Mouse (Mus musculus) erythroblast, embryonic 14.5 days (primary cell): Measurements from ENCODE around the gene Cdc42bpa.

ENCODE experiments used
- GATA1 ChIP-seq: IDR thresholded peaks from 2 replicates; pipeline ENCODE4 v1.6.1; 2012; ENCODE audit warnings: low read length, inconsistent platforms, mixed read lengths
- TAL1 ChIP-seq: IDR thresholded peaks from 3 replicates; pipeline ENCODE4 v1.6.1; 2012; ENCODE audit warnings: low read length, inconsistent platforms, mixed read lengths

DNA sequence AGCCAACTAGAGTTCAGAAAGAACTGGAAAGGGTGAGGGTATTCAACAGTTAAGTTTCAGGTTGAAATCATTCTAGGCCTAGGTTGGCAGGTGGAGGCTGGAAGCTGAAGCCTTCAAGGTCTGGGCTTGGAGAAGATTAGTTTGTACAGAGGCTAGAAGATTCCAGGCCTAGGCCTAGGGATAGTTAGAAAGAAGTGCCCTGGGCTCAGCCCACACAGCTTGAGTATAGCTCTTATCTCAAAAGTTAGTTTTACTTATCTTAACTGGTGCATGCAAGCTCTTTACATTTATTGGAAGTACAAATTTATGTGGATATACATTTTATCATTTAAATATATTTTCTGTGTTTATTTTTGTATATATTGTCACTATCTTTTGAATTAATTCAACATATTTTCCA is 21.4 kb downstream of the Cdc42bpa start:
- no peak for TF ChIP-seq GATA1
- no peak for TF ChIP-seq TAL1
